Mouse (Mus musculus) midbrain, embryonic 16.5 days (tissue): Measurements from ENCODE around the gene Slc12a3. TPM values are rescaled to one million over a fixed set of nuclear protein-coding genes. Genes with fewer than 3 reads are reported as not detected.

Experiments
- ATAC-seq: fragments of 200-750 bp; cut with Nextera tagmentation; 2 replicates; pipeline ENCODE4 v1.8.0; 2017; ENCODE audit warnings: moderate TSS enrichment
- H3K27ac ChIP-seq: fragments of 300-500 bp; sonication (generic); 2 replicates; pipeline ENCODE4 v1.5.1; 2014; ENCODE audit warnings: mild to moderate bottlenecking, low read length, mixed read lengths
- H3K27me3 ChIP-seq: fragments of 300-500 bp; sonication (generic); 2 replicates; pipeline ENCODE4 v1.6.1; 2014; ENCODE audit warnings: low read depth, low read length, mixed read lengths; ENCODE audit not compliant: control insufficient read depth, insufficient read depth
- H3K36me3 ChIP-seq: fragments of 300-500 bp; sonication (generic); 2 replicates; pipeline ENCODE4 v1.6.1; 2014; ENCODE audit warnings: mild to moderate bottlenecking, low read length, moderate library complexity, mixed read lengths; ENCODE audit not compliant: control insufficient read depth, insufficient read depth
- H3K4me1 ChIP-seq: fragments of 300-500 bp; sonication (generic); 2 replicates; pipeline ENCODE4 v1.6.1; 2014; ENCODE audit warnings: mild to moderate bottlenecking, low read length, mixed read lengths; ENCODE audit not compliant: control insufficient read depth, insufficient read depth
- H3K4me2 ChIP-seq: fragments of 300-500 bp; sonication (generic); 2 replicates; pipeline ENCODE4 v1.6.1; 2014; ENCODE audit warnings: mild to moderate bottlenecking, low read length, mixed read lengths
- H3K4me3 ChIP-seq: fragments of 300-500 bp; sonication (generic); 2 replicates; pipeline ENCODE4 v1.5.1; 2014; ENCODE audit warnings: low read depth, mild to moderate bottlenecking, low read length, moderate library complexity, mixed read lengths
- H3K9ac ChIP-seq: fragments of 300-500 bp; sonication (generic); 2 replicates; pipeline ENCODE4 v1.6.1; 2014; ENCODE audit warnings: low read depth, low read length, mixed read lengths
- H3K9me3 ChIP-seq: fragments of 300-500 bp; sonication (generic); replicated peaks from 2 replicates; pipeline ENCODE4 v1.6.1; 2014; ENCODE audit warnings: mild to moderate bottlenecking, low read length, mixed read lengths; ENCODE audit not compliant: control insufficient read depth, poor library complexity, severe bottlenecking
- WGBS: fragments of 180-500 bp; shearing (Covaris S2); extraction: QIAGEN DNeasy Blood & Tissue Kit; methylation state at CpG from one replicate; pipeline ENCODE4 v1.1.7; 2014; 5-methylcytosine and 5-hydroxymethylcytosine counted together
- polyA plus RNA-seq: library from polyadenylated mRNA; unstranded; fragments of >200 nt; fragmentation: Nextera tagmentation; extraction: Ambion mirVana; gene quantifications from 2 replicates; pipeline ENCODE4 v1.2.1, GENCODE M21; 2015

The Slc12a3 gene
- polyA plus RNA-seq, 1 experiment from 2014 or later = not detected

GRCm38 (mm10) chr8:94372955-94373599 is 44.1 kb downstream of the Slc12a3 start:
- ATAC-seq = no peak
- Histone ChIP-seq H3K27ac (no peak overlapping the region), H3K4me3 (no peak overlapping the region), H3K9ac (no peak overlapping the region), H3K27me3 (no peaks in the 10 kb centered on the region), H3K9me3 (no peaks in the 10 kb centered on the region), H3K4me2 (no peak overlapping the region), H3K4me1 (no peaks in the 10 kb centered on the region), H3K36me3 (no peaks in the 10 kb centered on the region)
- WGBS = 86% methylated on average over 6 of the region's 6 CpGs

GRCm38 (mm10) chr8:94375551-94375991 is 46.6 kb downstream of the Slc12a3 start:
- Histone ChIP-seq H3K27me3 (no peaks in the 10 kb centered on the region), H3K9me3 (no peaks in the 10 kb centered on the region), H3K9ac (no peak overlapping the region), H3K36me3 (no peaks in the 10 kb centered on the region), H3K4me2 (no peak overlapping the region), H3K4me1 (no peaks in the 10 kb centered on the region), H3K27ac (no peak overlapping the region), H3K4me3 (no peak overlapping the region)
- ATAC-seq = no peak
- WGBS = 91% methylated on average over 3 of the region's 3 CpGs

- WGBS = 86% methylated on average over 3 of the region's 3 CpGs
- no peaks in the 10 kb centered on the region for H3K36me3 ChIP-seq
These were observed 47.2 kb downstream of the Slc12a3 start for GRCm38 (mm10) chr8:94376176-94376575.

GRCm38 (mm10) chr8:94376580-94376979 is 47.6 kb downstream of the Slc12a3 start:
- no peak for ATAC-seq
- no peak overlapping the region for H3K27ac ChIP-seq
- no peaks in the 10 kb centered on the region for H3K4me1 ChIP-seq
- H3K4me2 ChIP-seq = no peak overlapping the region
- no peaks in the 10 kb centered on the region for H3K36me3 ChIP-seq
- no peak overlapping the region for H3K4me3 ChIP-seq
- H3K27me3 ChIP-seq = no peaks in the 10 kb centered on the region
- H3K9ac ChIP-seq = no peak overlapping the region
- 90% methylated on average over 2 of the region's 2 CpGs for WGBS
- H3K9me3 ChIP-seq = no peaks in the 10 kb centered on the region

More at GRCm38 (mm10) chr8:94376176-94376575, 47.2 kb downstream of the Slc12a3 start:
- H3K4me1 ChIP-seq = no peaks in the 10 kb centered on the region
- no peaks in the 10 kb centered on the region for H3K27me3 ChIP-seq
- no peak overlapping the region for H3K27ac ChIP-seq
- H3K9ac ChIP-seq = no peak overlapping the region
- no peak for ATAC-seq
- H3K4me2 ChIP-seq = no peak overlapping the region
- no peaks in the 10 kb centered on the region for H3K9me3 ChIP-seq
- H3K4me3 ChIP-seq = no peak overlapping the region

GRCm38 (mm10) chr8:94377031-94377430 is 48.0 kb downstream of the Slc12a3 start:
- no peak overlapping the region for H3K4me2 ChIP-seq
- no peak for ATAC-seq
- no peaks in the 10 kb centered on the region for H3K36me3 ChIP-seq
- H3K4me1 ChIP-seq = no peaks in the 10 kb centered on the region
- no peak overlapping the region for H3K27ac ChIP-seq
- WGBS = 83% methylated on average over 4 of the region's 4 CpGs
- H3K9me3 ChIP-seq = no peaks in the 10 kb centered on the region
- no peaks in the 10 kb centered on the region for H3K27me3 ChIP-seq
- H3K4me3 ChIP-seq = no peak overlapping the region
- H3K9ac ChIP-seq = no peak overlapping the region

GRCm38 (mm10) chr8:94377714-94378205 is 48.8 kb downstream of the Slc12a3 start:
- Histone ChIP-seq H3K36me3 (no peaks in the 10 kb centered on the region), H3K27me3 (no peaks in the 10 kb centered on the region), H3K4me3 (no peak overlapping the region), H3K9ac (no peak overlapping the region), H3K4me1 (no peaks in the 10 kb centered on the region), H3K9me3 (no peaks in the 10 kb centered on the region), H3K4me2 (no peak overlapping the region), H3K27ac (no peak overlapping the region)
- no peak for ATAC-seq
- 73% methylated on average over 11 of the region's 11 CpGs for WGBS

- no peaks in the 10 kb centered on the region for H3K27me3 ChIP-seq
- no peak overlapping the region for H3K4me3 ChIP-seq
- no peak for ATAC-seq
- no peak overlapping the region for H3K4me2 ChIP-seq
- WGBS = 89% methylated on average over 15 of the region's 15 CpGs
- H3K4me1 ChIP-seq = no peaks in the 10 kb centered on the region
- H3K9me3 ChIP-seq = no peaks in the 10 kb centered on the region
- H3K36me3 ChIP-seq = no peaks in the 10 kb centered on the region
- H3K27ac ChIP-seq = no peak overlapping the region
- no peak overlapping the region for H3K9ac ChIP-seq
These were observed 49.9 kb downstream of the Slc12a3 start for GRCm38 (mm10) chr8:94378763-94379415.

- Histone ChIP-seq H3K36me3 (no peaks in the 10 kb centered on the region), H3K4me3 (no peak overlapping the region), H3K9me3 (no peaks in the 10 kb centered on the region), H3K4me1 (no peaks in the 10 kb centered on the region), H3K9ac (no peak overlapping the region), H3K4me2 (no peak overlapping the region), H3K27me3 (no peaks in the 10 kb centered on the region), H3K27ac (no peak overlapping the region)
- ATAC-seq = no peak
- whole genome bisulfite sequencing = 95% methylated on average over 9 of the region's 9 CpGs
These were observed 50.7 kb downstream of the Slc12a3 start for GRCm38 (mm10) chr8:94379686-94380085.

GRCm38 (mm10) chr8:94384166-94384565 is 55.2 kb downstream of the Slc12a3 start:
- H3K36me3 ChIP-seq = no peaks in the 10 kb centered on the region
- H3K27me3 ChIP-seq = no peaks in the 10 kb centered on the region
- H3K9ac ChIP-seq = no peak overlapping the region
- H3K4me2 ChIP-seq = no peak overlapping the region
- WGBS = 88% methylated on average over 7 of the region's 7 CpGs
- no peak for ATAC-seq
- H3K27ac ChIP-seq = no peak overlapping the region
- H3K4me1 ChIP-seq = peaks cover 15% of the 10 kb centered on the region
- H3K4me3 ChIP-seq = no peak overlapping the region
- no peaks in the 10 kb centered on the region for H3K9me3 ChIP-seq
